Mouse (Mus musculus): ENCODE measurements around the gene Npr3.
"Not testable (repeated sequence)": the region's sequence is repeated elsewhere in the genome, so short reads cannot be mapped to it uniquely, and the experiment has no call there.

The Npr3 gene

GRCm38 (mm10) chr15:11881822-11882221 is 25.3 kb downstream of the Npr3 start:
- no peak for DNase-seq

GRCm38 (mm10) chr15:11878334-11878733 is 28.8 kb downstream of the Npr3 start:
- no peak for DNase-seq

DNA sequence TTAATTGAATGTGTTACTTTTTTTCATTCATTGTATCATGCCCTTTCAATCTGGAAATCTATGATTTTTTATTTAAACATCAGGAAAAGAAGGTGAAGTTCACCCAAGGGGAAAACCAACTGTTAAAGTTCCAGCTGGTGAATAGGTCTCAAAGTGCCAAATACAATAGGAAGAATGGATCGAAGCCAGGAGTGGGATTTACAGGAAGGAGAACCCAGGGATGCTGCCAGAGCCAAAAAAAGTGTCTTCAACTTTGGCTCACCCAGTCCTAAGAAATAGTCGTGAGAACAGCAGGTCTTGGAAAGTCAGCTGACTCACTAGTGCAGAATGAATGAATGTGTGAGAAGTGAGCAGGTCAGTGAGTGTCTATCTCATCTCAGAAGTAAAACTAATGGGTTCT is 29.8 kb downstream of the Npr3 start:
- no peak for DNase-seq

DNA sequence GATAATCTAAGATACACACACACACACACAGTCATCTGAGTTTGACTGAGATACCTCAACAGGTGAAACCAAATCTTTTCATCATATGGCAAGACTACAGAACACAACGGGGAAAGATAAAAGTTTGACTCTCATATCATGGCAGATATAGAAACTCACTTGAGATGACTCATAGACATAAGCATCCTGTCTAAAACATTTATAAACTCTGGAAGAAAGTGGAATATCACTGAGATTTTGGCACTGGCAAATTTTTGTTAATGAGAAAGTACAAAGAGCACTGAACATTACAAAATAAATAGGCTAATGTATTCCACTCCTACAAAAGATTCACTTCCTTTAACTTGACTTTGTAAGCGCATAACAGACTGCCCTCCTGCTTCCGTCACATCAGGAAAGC is 40.2 kb downstream of the Npr3 start:
- DNase-seq, result no peak

- DNase-seq, result no peak
These were observed 43.6 kb downstream of the Npr3 start for GRCm38 (mm10) chr15:11863540-11863818.

DNA sequence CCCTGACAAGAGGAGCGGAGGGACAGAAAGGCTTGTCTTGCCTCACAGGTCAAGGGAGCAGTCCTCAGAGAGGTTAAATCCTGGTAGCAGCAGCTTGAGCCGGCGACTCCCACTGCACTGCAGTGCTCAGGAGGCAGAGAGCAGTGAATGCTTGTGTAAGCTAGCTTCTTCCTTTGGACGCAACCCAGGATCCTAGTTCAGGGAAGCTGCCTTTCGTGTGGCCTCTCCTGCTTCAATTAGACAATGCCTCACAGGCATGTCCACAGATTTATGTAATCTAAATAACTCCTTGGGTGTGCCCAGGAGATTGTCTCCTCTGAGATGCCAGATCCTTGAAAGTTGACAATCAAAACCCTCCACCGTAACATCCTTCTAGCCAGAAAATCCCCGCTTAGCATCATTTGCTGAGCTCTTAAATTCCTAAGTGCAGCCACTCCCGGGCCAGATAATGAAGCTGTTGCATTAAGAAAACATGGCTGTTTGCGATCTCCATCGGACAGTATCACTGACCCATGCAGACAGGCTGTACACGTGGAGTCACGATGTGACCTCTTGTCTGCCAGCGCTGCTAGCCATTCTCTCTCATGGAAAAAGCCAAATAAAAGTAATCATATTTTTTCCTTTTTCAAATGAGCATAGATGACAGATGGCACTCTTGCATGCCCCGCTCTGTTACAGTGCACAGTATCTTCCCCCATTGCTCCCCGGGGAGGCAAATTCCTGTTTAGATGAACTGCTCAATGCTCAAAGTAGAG is 44.1 kb downstream of the Npr3 start:
- DNase-seq, result no peak

DNA sequence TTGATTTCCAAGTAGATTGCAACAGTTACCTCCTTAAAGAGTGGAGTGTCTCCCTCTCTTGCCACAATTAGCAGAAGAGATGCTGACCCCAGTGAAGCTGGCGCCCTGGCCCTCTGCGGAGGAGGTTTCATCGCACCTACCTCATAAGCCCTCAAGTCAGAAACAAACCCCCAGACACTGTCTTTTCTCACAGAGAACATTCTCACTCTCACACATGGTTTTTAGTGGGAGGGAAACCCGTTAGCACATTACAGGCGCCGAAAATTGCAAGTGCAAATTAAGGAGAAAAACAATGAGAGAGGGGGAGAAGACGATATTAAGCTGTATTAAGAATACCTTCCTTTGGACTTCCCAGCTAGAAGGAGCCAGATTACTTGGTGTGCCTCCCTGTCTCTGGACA is 44.8 kb downstream of the Npr3 start:
- DNase-seq, result no peak

- DNase-seq, result no peak
These were observed 46.8 kb downstream of the Npr3 start for GRCm38 (mm10) chr15:11860259-11860658.

DNA sequence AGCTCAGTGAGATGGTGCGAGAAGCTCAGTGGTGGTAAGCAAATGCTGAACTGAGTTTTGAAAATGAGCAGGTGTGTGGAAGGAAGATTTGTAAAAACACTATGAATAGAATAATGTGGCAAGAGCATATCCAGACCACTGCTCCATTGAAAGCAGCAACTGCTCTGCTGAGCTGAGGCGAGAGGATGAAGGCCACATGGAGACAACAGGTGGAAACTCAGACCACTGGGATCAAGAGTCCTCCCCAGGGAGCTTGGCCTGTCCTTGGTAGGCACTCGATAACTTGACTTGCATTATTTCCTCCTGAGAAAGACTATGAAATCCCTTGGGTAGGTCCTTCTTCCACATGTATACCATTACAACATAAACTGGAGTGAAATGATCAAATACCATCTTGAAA is 47.3 kb downstream of the Npr3 start:
- no peak for DNase-seq

DNA sequence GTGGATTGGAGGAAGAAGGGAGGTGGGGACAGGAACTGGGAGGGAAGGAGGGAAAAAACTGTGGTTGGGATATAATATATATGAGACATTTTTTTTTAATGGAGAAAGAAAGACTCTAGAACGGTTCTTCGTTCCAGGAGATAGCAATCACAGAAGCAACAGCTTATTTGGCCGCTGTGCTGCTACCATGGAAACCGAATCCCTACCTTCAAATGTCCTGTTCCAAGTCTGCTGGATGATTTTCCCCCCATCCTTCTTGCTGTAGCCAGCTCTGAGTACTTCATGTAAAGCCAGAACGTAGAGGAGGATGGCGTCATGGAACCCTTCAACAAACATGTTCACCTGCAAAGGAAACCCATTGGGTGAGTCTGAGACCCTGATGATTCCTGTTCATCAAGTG is 48.7 kb downstream of the Npr3 start:
- no peak for DNase-seq

DNA sequence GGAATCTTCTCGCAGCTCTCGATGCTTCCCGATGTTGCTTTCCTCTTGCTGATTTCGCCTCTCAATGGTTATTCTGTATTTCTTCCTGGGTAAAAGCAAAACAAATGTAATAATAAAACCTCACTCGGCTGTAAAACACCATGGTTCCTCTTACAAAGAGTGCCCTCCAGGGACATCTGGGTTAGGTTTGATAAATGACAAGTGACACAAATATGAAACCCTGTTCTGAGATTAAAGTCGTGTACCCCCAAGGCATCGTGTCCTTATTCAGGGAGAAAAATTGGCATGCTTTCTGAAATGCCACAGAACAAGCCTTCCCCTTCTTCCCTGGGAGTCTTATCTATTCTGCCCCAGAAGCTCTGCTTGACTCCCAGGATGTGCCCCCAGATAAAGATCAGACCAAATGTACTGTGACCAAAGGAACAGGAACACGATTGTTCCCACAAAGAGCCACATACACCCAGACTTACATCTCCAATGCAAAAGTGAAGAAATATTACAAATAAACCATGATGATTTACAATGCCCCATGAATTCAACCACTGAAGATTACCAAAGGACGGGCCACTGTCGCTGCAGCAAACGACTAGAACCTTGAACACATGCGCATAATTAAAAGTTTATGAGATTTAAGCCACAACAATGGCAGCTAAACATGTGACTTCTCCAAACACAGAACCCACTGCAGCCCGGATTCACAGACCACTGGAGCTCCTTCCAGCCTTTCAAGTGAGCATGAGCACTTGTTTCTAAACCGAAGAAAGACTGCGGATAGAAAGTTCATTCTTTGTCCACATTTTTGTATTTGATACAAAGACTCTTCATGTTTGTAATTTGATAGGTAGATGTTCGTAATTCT is 61.7 kb downstream of the Npr3 start:
- no peak for DNase-seq

DNA sequence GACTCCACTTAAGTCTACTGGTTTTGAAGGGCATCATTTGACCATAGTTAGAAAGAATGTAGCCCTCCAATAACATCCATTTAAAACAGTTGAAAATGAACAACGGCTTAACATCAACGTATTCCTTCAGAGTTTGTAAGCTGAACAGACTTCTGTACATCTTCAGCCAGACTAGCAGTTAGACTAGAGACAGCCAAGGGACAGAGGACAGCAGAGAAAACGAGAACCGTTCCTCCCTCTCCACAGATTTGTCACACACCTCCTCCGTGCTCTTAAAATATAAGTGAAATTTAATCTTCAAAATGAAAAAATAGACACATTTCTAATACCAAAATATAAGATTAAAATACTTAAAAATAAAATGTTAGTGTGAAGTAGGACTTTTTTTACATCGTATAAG is 63.0 kb downstream of the Npr3 start:
- DNase-seq, result no peak

DNA sequence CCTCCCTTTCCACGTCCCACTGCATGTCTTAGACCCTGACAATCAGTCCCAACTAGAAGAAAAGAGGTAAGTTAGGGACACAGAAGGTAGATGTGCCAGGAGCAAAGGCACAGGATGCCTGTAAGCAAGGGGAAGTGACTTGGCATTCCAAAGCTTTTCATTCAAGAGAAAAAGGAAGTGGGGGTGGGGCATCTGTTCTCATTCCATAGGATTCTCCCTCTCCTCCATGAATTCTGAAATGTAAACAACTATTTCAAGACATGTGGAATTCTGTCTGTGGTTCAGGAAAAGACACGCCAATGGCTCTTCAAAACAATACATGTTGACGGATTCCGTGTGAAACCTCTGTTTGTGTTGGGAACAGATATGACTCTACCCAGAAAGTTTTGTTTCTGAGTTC is 65.3 kb downstream of the Npr3 start:
- no peak for DNase-seq

DNA sequence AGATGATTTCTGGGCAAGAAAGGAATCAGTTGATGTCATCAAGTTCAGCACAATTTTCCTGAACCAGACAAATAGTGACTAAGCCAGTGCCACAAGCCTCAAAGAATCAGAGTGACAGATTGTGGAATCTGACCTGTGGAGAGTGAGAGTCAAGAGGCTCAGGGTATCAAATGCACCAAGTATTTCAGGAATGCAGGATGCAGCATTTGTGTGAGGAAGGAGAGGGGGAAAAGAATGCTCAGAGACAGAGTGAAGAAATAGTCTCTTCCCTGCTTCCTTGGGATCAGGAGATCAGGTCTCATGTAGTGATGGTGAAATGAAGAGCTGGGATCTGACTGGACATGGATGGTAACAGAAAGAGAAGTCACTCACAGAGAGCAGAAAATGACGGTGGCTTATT is 71.2 kb downstream of the Npr3 start:
- no peak for DNase-seq

DNA sequence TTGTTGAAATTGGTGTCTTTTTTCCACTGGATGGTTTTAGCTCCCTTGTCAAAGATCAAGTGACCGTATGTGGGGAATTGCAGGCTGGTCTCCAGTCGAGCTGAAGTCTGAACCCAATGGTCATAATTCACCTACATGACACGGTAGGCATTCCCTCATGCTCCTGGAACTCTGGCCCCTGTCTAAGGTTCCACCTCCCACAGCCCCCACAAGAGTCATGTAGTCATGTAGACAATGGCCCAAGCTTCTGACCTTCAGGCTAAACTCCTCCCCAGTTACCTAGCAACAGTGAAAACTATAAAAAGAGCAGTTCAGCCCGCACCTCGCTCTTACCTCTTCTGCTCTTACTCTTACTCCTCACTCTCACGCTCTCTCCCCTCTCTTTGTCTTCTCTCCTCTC is 84.7 kb downstream of the Npr3 start:
- DNase-seq, result not testable (repeated sequence)

DNA sequence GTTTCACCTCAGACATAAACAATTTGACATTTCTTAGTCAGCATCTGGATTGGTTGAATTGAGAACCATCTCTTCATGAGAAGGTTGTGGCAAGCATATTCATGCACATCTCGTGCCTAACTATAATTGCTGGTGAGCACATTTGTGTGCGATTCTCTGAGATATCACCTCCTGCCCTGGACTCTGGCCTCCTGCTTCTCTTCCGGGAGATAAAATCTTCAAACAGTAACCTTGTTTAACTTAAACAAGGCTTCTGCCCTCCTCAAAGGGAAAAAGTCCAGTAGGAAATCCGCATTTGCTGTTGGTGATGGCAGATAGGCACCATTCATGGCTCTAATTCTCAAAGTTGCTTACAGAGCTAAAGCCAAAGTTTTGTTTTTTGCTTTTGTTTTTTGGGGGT is 91.5 kb downstream of the Npr3 start:
- no peak for DNase-seq

DNA sequence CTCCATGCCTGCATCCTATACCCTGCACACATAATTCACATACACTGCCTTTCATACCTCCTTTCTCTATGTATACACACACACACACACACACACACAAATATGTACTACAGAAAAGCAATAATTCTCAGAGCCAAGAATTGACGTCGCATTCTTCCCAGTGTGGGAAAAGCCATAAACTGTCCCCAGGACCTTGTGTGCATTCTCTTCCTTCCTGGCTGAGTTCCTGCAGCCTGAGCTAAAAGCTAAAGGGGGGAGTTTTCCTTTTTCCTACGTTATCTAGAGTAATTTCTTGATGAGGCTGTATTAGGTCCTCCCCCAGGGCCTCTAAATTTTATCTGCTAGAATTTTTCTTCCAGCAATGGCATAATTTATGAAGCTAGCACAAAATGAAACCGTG is 103.5 kb downstream of the Npr3 start:
- DNase-seq, result no peak

- DNase-seq, result no peak
These were observed 105.0 kb downstream of the Npr3 start for GRCm38 (mm10) chr15:11801863-11802722.

DNA sequence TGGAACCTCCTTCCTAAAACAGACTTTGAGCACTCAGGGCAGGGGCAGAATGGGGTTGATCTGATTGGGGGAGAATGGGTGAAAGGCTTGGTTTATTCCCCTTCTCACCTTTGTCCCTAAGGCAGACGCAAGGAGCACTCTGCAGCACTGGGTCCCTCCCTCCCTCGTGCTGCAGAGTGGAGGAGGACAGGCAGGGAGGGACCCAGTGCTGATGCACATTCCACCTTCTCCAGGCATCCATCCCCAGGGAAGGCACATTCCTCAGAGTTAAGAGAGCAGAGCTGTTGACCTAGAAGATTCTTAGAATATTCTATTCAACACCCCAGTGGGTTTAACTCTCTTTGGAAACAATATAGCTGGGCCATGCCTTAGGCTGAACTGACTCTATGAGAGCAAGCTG is 112.5 kb downstream of the Npr3 start:
- no peak for DNase-seq

Data from thymus, adult 18-20 months (tissue).